Mouse (Mus musculus) hindbrain, postnatal 0 days (tissue): ENCODE results near the gene Fpgt. TPM values are rescaled to one million over a fixed set of nuclear protein-coding genes. Genes with fewer than 3 reads are reported as not detected.

ENCODE experiments used
- ATAC-seq: fragments of 200-750 bp; cut with Nextera tagmentation; 2 replicates; pipeline ENCODE4 v1.8.0; 2017; ENCODE audit warnings: mild to moderate bottlenecking, moderate TSS enrichment, moderate library complexity
- DNase-seq: peaks from one replicate; pipeline ENCODE4 v3.0.0-alpha.2; 2015; ENCODE audit warnings: low spot score
- H3K27ac ChIP-seq: fragments of 300-500 bp; sonication (generic); 2 replicates; pipeline ENCODE4 v1.5.1; 2014; ENCODE audit warnings: mild to moderate bottlenecking
- H3K27me3 ChIP-seq: fragments of 300-500 bp; sonication (generic); 2 replicates; pipeline ENCODE4 v1.6.1; 2014; ENCODE audit warnings: low read length, mixed read lengths; ENCODE audit not compliant: insufficient read depth
- H3K36me3 ChIP-seq: fragments of 300-500 bp; sonication (generic); 2 replicates; pipeline ENCODE4 v1.6.1; 2014; ENCODE audit warnings: low read length, mixed read lengths; ENCODE audit not compliant: insufficient read depth
- H3K4me1 ChIP-seq: fragments of 300-500 bp; sonication (generic); 2 replicates; pipeline ENCODE4 v1.6.1; 2014; ENCODE audit warnings: antibody characterized with exemption, low read length, mixed read lengths; ENCODE audit not compliant: insufficient read depth
- H3K4me2 ChIP-seq: fragments of 300-500 bp; sonication (generic); 2 replicates; pipeline ENCODE4 v1.6.1; 2014; ENCODE audit warnings: low read depth, mild to moderate bottlenecking, low read length, moderate library complexity, mixed read lengths
- H3K4me3 ChIP-seq: fragments of 300-500 bp; sonication (generic); 2 replicates; pipeline ENCODE4 v1.5.1; 2014; ENCODE audit warnings: low read length
- H3K9ac ChIP-seq: fragments of 300-500 bp; sonication (generic); replicated peaks from 2 replicates; pipeline ENCODE4 v1.6.1; 2014; ENCODE audit warnings: mild to moderate bottlenecking, low read length, moderate library complexity, mixed read lengths
- H3K9me3 ChIP-seq: fragments of 300-500 bp; sonication (generic); 2 replicates; pipeline ENCODE4 v1.6.1; 2016; ENCODE audit warnings: low read length, mixed read lengths
- CTCF ChIP-seq: IDR thresholded peaks from 2 replicates; pipeline ENCODE4 v1.5.1; 2016; ENCODE audit warnings: antibody characterized with exemption, control low read depth, low read depth
- WGBS: fragments of 180-500 bp; shearing (Covaris S2); extraction: QIAGEN DNeasy Blood & Tissue Kit; methylation state at CpG from one replicate; pipeline ENCODE4 v1.1.7; 2014; 5-methylcytosine and 5-hydroxymethylcytosine counted together
- polyA plus RNA-seq: library from polyadenylated mRNA; unstranded; fragments of >200 nt; fragmentation: Nextera tagmentation; extraction: Ambion mirVana; gene quantifications from 2 replicates; pipeline ENCODE4 v1.2.1, GENCODE M21; 2015
- total RNA-seq: library from RNA; depleted of rRNA; stranded (reverse); fragments of >200 nt; gene quantifications from 2 replicates; pipeline ENCODE4 v1.2.3, GENCODE M21; 2014; rRNA removed

Gene Fpgt
- total and polyA plus RNA-seq, 2 experiments from 2014 or later: 16.8 to 26.9 TPM

DNA sequence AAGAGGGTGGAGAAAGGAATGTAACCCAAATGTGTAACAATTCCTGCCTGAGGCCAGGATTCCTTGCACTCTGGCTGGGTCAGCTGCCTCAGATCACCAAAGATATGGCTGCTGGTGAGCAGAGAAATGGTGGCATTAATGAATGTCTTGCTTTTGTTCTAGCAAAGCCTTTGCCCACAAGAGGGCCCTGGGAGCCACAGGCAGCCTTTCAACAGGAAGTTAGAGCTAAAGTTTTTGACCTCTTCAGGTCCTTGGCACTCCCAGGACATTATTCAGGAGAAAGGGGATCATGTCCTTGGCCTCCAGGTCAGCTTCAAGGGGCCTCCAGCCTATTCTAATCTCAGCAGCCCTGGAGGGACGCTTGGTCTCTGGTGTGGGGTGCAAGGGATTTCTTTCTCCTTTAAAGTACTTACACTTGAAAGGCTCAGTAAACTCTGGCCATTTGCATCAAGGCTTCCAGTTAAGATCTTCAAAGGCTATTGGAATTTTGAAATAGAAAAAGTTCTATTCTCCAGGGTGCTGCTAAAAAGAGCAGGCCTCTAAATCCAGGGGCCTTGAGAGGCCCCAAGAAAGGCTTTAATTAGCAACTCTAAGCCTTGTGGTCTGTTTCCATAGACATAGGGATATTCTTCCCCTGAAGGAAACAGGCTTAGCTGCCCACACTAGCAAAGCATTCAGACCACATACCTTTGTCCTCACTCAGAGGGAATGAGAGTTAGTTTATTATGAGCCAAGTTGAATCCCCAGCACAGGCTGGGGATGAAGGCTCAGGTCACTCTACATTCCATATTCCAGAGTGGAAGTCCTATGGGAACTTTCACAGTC, 54.0 kb downstream of the Fpgt start:
- Histone ChIP-seq H3K27me3 (no peaks in the 10 kb centered on the region), H3K9me3 (no peaks in the 10 kb centered on the region), H3K4me1 (no peaks in the 10 kb centered on the region), H3K4me3 (no peak overlapping the region), H3K4me2 (no peak overlapping the region), H3K27ac (no peak overlapping the region), H3K36me3 (no peaks in the 10 kb centered on the region), H3K9ac (no peak overlapping the region)
- DNase-seq (no peak), ATAC-seq (no peak)
- WGBS: 46% methylated on average over 1 of the region's 1 CpGs
- no peak for TF ChIP-seq CTCF

Other genes with a start within 250 kb of the Fpgt start
- gene Tnni3k, start 38.0 kb downstream of the Fpgt start, total RNA-seq: not detected in 2 replicates
- 0.05 and 0.13 TPM in 2 replicates for gene Tnni3k, start 38.0 kb downstream of the Fpgt start, polyA plus RNA-seq
- gene Lrriq3, start within 50 bp of the Fpgt start, total RNA-seq: 0.36 and 0.42 TPM in 2 replicates
- gene Lrriq3, start within 50 bp of the Fpgt start, polyA plus RNA-seq: 1.1 TPM in 2 replicates